22 mouse cellular contexts compared by ENCODE assay signal in the genomic region with DNA sequence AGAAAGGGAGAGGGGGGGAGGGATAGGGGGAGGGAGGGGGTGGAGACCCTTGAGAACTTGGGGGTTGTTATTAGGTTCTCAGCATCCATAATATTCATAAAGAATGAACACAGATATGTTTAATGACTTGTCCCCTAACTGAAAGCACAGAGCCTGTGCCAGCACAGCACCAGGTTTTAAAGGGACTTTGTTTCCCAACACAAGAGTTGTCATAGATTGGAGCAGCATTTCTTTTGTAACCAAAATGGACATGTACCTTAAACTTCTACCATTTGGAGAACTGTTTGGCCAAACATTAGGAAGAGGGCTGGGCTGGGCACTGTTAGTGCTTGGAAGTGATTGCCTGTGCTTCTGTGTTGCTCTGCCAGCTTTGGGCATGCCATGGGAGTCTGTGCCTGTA.
"Had no signal": no experiment of that assay in that cellular context is flagged by ENCODE, and none has a peak within 500 bp of the region (broad histone marks: within the 10 kb centered on the region; RNA-seq: fewer than 3 reads in every experiment).

No protein-coding gene starts in this region.

- DNase-seq: gastrocnemius, postnatal 14 days; heart, adult 18-20 months; heart, postnatal 10 days; heart, postnatal 4 days; kidney, adult 2 months; kidney, adult 9 months; kidney, postnatal 14 days; kidney, postnatal 36 days; layer of hippocampus, adult 9-11 months had no signal

- H3K27ac ChIP-seq: heart, embryonic 10.5 days; hindbrain, embryonic 10.5 days; hindbrain, embryonic 12.5 days; hindbrain, embryonic 14.5 days; intestine, embryonic 15.5 days; kidney, embryonic 15.5 days; kidney, postnatal 0 days; left cerebral cortex, adult 2 months; limb, embryonic 10.5 days; limb, embryonic 12.5 days; liver, embryonic 12.5 days; liver, embryonic 14.5 days had no signal

- H3K4me3 ChIP-seq: heart, embryonic 10.5 days; heart, embryonic 12.5 days; hindbrain, embryonic 10.5 days; hindbrain, embryonic 12.5 days; intestine, embryonic 15.5 days; kidney, embryonic 15.5 days; left cerebral cortex, adult 2 months; limb, embryonic 10.5 days; limb, embryonic 12.5 days; liver, embryonic 12.5 days had no signal

- H3K4me1 ChIP-seq: heart, embryonic 10.5 days; heart, embryonic 12.5 days; intestine, embryonic 15.5 days; kidney, embryonic 15.5 days; limb, embryonic 12.5 days; liver, embryonic 12.5 days had no signal
